Mouse (Mus musculus): Measurements from ENCODE around the gene Wdr18. TPM values are rescaled to one million over a fixed set of nuclear protein-coding genes. Genes with fewer than 3 reads are reported as not detected.

Wdr18 gene
- polyA plus RNA-seq, 1 experiment from 2014 or later: 115 TPM

DNA sequence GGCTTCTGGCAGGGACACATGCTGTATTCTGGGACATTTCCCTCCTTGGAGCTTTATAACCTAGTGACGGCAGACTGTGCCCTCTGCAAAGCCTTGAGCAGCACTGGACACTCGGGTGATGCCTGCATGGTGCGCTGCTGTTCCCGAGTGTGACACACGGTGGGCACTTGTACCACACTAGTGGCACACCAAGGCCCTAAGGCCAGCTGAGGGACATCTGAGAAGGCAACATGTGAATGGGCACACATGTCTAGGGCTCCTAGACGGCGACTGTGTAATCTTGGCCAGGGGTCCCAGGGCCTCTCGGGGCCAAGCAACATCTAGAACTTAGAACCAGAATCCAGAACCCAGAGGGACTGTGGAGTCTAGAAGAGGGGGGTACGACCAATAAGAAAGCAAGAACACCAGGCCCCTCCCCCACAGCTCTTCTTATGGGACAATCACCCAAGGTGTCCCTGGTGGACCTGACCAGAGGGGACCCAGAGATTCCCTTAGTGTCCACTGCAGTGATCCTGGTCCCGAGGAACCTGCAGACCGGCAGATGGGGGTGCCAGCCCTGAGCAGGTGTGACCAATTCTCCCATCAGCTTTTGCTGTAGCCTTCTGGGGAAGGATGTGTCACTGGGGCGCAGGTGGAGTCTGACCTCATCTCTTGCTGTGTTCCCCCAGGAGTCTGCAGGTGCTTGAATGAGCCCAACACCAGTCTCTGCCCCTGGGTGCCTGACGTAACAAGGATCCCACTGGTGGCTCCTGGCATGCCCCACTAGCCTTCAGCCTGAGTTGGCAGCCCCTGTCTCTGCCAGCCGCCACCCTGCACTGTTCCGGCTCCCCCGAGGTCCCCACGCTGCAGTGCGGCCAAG, 29.8 kb upstream of the Wdr18 start:
- ATAC-seq (replicated peaks; ENCODE audit: low FRiP score): no peak
- whole genome bisulfite sequencing: 81% methylated on average over 18 of the region's 18 CpGs
- H3K4me1 ChIP-seq: peaks cover 84% of the 10 kb centered on the region
- H3K9ac ChIP-seq: peak overlapping the region; percentile 8; the same call in 1 of the 2 replicates
- H3K27ac ChIP-seq: peak overlapping the region; percentile 62
- no peaks in the 10 kb centered on the region for H3K27me3 ChIP-seq
- peaks cover 41% of the 10 kb centered on the region for H3K36me3 ChIP-seq
- H3K4me2 ChIP-seq: peak overlapping the region; percentile 90; the same call in 1 of the 2 replicates
- no peaks in the 10 kb centered on the region for H3K9me3 ChIP-seq (replicated peaks)
- peak overlapping the region; percentile 100; the same call in 1 of the 2 replicates for H3K4me3 ChIP-seq (replicated peaks)

DNA sequence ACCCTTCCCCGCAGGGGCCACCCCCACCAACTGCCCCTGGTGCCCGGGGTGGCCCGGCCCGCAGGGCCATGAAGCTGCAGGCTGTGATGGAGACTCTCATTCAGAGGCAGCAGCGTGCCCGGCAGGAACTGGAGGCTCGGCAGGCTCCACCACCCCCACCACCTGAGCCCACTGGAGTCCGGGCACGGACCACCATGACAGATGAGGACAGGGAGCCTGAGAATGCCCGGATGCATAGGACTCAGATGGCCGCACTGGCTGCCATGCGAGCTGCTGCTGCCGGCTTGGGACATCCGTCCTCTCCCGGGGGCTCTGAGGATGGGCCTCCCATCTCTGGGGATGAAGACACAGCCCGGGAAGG, 29.1 kb upstream of the Wdr18 start:
- peaks cover 47% of the 10 kb centered on the region for H3K36me3 ChIP-seq
- 88% methylated on average over 16 of the region's 16 CpGs for WGBS
- 0 out of 2 replicates have a peak overlapping the region, but pooled peaks have one; percentile 18 for H3K27ac ChIP-seq
- no peak overlapping the region for H3K9ac ChIP-seq
- H3K4me2 ChIP-seq: no peak overlapping the region
- no peak for ATAC-seq (replicated peaks; ENCODE audit: low FRiP score)
- H3K27me3 ChIP-seq: no peaks in the 10 kb centered on the region
- H3K4me1 ChIP-seq: peaks cover 84% of the 10 kb centered on the region
- no peaks in the 10 kb centered on the region for H3K9me3 ChIP-seq (replicated peaks)
- no peak overlapping the region for H3K4me3 ChIP-seq (replicated peaks)

DNA sequence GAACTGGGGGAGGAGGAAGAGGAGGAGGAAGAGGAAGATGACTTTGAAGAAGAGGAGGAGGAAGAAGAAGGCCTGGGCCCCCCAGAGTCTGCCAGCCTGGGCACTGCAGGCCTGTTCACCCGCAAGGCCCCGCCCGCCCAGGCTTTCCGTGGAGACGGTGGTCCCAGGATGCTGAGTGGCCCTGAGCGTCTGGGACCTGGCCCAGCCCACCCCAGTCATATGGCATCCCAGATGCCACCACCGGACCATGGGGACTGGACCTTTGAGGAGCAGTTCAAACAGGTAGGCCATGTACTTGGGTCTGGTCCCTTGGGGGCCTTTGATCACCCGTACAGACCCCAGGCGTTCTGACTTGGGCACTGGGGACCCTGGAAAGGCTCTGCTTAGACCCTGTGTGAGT, 28.2 kb upstream of the Wdr18 start:
- no peak for ATAC-seq (replicated peaks; ENCODE audit: low FRiP score)
- Histone ChIP-seq H3K4me2 (no peak overlapping the region), H3K9me3 (replicated peaks) (no peaks in the 10 kb centered on the region), H3K9ac (no peak overlapping the region), H3K4me1 (peaks cover 85% of the 10 kb centered on the region), H3K27ac (no peak overlapping the region), H3K36me3 (peaks cover 54% of the 10 kb centered on the region), H3K4me3 (replicated peaks) (no peak overlapping the region), H3K27me3 (no peaks in the 10 kb centered on the region)
- 83% methylated on average over 9 of the region's 9 CpGs for WGBS

DNA sequence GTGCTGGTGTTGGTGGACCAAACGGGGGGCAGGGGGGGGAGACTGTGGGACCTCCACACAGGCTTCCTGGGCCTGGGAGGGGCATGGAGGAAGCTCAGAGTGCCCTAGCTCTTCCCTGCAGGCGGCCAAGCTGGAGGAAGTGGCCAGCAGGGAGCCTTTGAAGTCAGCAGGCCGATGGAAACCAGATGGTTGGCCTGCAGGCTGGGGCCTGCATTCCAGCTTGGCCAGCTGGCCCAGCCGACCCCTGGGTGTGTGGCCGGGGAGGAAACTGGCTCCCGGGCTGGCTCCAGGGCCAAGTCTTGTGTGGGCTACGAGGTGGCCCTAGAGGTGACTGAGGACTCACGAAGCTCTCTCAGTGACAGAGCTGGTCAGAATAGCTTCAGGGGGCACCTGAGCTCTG, 27.2 kb upstream of the Wdr18 start:
- ATAC-seq (replicated peaks; ENCODE audit: low FRiP score): peak; percentile 27; the same call in 1 of the 2 replicates
- Histone ChIP-seq H3K9ac (no peak overlapping the region), H3K36me3 (peaks cover 55% of the 10 kb centered on the region), H3K4me2 (peak overlapping the region; percentile 26), H3K9me3 (replicated peaks) (no peaks in the 10 kb centered on the region), H3K4me1 (peaks cover 94% of the 10 kb centered on the region), H3K27me3 (no peaks in the 10 kb centered on the region), H3K4me3 (replicated peaks) (peak overlapping the region; percentile 6; the same call in 1 of the 2 replicates), H3K27ac (peak overlapping the region; percentile 82)
- 14% methylated on average over 8 of the region's 8 CpGs for WGBS

DNA sequence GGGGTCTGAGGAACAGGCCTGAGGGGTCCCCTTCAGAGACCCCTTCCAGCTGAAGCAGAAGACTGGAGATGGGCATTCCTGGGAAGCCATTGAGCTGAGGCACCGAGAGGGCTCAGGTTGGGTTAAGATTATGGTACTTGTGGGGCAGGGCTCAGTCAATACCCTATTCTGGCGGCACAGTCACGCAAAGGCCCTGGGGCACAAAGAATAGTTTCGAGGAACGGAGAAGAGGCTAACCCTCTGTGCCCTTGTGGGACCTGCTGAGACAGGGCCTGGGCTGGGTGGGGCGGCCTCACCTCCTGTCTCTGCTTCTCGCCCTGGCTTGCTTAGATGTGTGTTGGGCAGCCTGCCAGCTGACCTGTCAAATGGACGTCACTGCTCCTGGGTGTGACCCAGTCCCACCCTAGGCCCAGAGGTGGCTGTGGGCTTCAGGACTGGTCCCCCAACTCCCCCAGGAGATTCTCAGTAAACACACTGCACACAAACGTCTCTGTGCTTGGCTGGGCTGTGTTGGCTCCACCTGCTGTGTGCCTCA, 26.7 kb upstream of the Wdr18 start:
- H3K9me3 ChIP-seq (replicated peaks): no peaks in the 10 kb centered on the region
- no peaks in the 10 kb centered on the region for H3K27me3 ChIP-seq
- H3K36me3 ChIP-seq: peaks cover 58% of the 10 kb centered on the region
- WGBS: 66% methylated on average over 9 of the region's 9 CpGs
- peaks cover 98% of the 10 kb centered on the region for H3K4me1 ChIP-seq
- peak overlapping the region; percentile 26; the same call in 1 of the 2 replicates for H3K4me2 ChIP-seq
- H3K27ac ChIP-seq: peak overlapping the region; percentile 82
- ATAC-seq (replicated peaks; ENCODE audit: low FRiP score): no peak
- H3K4me3 ChIP-seq (replicated peaks): peak overlapping the region; percentile 6; the same call in 1 of the 2 replicates
- H3K9ac ChIP-seq: no peak overlapping the region

DNA sequence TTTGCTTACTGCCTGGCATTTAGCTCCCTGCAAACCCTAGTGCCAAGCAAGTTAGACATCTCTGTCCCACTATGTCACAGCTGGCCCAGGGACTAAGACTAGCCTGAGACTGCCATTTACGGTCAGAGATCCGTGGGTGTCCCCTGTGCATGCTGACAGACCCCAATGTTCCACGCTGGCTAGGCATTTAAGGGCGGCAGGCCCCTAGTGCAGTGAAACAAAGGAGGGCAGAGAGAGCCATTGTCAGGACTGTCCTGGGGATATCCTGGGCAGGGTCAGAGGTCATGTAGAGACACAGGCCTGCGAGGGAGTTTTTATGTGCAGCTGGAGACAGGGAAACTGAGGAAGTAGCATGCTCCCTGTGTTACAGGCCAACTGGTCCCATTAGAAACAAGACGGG, 26.1 kb upstream of the Wdr18 start:
- peak overlapping the region; percentile 82 for H3K27ac ChIP-seq
- no peak overlapping the region for H3K4me2 ChIP-seq
- no peaks in the 10 kb centered on the region for H3K9me3 ChIP-seq (replicated peaks)
- no peak for ATAC-seq (replicated peaks; ENCODE audit: low FRiP score)
- no peak overlapping the region for H3K9ac ChIP-seq
- no peak overlapping the region for H3K4me3 ChIP-seq (replicated peaks)
- WGBS: 65% methylated on average over 6 of the region's 6 CpGs
- H3K27me3 ChIP-seq: no peaks in the 10 kb centered on the region
- peaks cover 58% of the 10 kb centered on the region for H3K36me3 ChIP-seq
- peaks cover 100% of the 10 kb centered on the region for H3K4me1 ChIP-seq

DNA sequence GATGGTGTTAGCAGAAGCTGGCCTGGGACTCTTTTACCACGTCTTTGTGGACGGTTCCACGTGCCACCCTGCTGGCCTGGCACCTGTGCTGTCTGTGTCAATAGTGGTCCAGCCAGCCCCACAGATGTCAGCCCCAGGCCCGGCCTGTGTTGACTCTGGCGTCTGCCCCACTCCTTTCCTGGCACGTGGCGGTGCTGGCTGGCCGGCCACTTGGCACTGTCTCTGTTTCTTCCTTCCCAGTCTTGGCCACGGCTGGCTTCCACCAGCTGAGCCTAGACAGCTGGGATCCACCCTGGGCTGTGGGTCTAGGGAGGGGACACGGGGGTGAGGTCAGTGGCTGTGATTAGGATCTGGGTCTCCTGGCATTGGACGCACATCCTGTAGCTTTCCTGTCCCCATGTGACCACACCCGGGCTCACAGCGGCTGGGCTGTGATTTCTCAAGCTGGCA, 25.7 kb upstream of the Wdr18 start:
- WGBS: 58% methylated on average over 13 of the region's 13 CpGs
- Histone ChIP-seq H3K36me3 (peaks cover 58% of the 10 kb centered on the region), H3K9me3 (replicated peaks) (no peaks in the 10 kb centered on the region), H3K4me3 (replicated peaks) (no peak overlapping the region), H3K9ac (no peak overlapping the region), H3K27ac (peak overlapping the region; percentile 82), H3K4me1 (peaks cover 100% of the 10 kb centered on the region), H3K27me3 (no peaks in the 10 kb centered on the region), H3K4me2 (0 out of 2 replicates have a peak overlapping the region, but pooled peaks have one; percentile 24)
- ATAC-seq (replicated peaks; ENCODE audit: low FRiP score): peak; percentile 19; the same call in 1 of the 2 replicates

DNA sequence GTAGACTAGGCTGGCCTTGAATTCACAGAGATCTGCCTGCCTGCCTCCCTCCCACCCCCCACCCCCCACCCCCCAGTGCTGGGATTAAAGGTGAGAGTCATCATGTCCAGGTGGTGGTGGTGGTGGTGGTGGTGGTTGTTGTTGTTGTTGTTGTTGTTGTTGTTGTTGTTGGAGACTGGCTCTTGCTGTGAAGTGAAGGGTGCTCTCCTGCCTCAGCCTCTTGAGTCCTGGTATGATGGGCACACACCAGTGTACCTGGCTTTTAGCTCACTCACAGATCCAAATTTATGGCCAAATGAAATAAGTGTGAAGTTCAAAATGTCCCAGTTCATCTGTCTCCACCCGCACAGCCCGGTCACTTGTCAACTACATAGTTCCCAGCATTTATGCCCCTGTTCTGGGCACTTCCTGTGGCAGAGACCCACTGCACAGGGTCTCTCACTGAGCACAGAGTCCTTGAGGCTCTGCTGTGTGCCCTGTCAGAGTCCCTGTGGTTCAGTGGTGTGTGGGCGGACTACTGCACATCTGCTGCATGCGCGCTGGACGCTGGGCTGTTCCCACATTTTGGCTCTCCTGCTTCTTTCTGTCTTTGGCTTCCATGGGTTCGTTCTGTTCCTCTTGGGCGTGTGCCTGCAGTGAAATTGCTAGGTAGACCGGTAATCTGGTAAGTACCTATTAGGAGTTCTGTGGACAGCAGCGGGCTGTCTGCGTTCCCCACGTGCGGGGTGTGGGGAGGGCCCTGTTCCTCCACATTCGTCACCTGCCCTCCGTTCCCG, 25.0 kb upstream of the Wdr18 start:
- no peaks in the 10 kb centered on the region for H3K9me3 ChIP-seq (replicated peaks)
- peaks cover 58% of the 10 kb centered on the region for H3K36me3 ChIP-seq
- peaks cover 100% of the 10 kb centered on the region for H3K4me1 ChIP-seq
- 0 out of 2 replicates have a peak overlapping the region, but pooled peaks have one; percentile 24 for H3K4me2 ChIP-seq
- no peaks in the 10 kb centered on the region for H3K27me3 ChIP-seq
- 82% methylated on average over 16 of the region's 16 CpGs for WGBS
- no peak overlapping the region for H3K4me3 ChIP-seq (replicated peaks)
- 0 out of 2 replicates have a peak overlapping the region, but pooled peaks have one; percentile 82 for H3K27ac ChIP-seq
- H3K9ac ChIP-seq: no peak overlapping the region
- no peak for ATAC-seq (replicated peaks; ENCODE audit: low FRiP score)

DNA sequence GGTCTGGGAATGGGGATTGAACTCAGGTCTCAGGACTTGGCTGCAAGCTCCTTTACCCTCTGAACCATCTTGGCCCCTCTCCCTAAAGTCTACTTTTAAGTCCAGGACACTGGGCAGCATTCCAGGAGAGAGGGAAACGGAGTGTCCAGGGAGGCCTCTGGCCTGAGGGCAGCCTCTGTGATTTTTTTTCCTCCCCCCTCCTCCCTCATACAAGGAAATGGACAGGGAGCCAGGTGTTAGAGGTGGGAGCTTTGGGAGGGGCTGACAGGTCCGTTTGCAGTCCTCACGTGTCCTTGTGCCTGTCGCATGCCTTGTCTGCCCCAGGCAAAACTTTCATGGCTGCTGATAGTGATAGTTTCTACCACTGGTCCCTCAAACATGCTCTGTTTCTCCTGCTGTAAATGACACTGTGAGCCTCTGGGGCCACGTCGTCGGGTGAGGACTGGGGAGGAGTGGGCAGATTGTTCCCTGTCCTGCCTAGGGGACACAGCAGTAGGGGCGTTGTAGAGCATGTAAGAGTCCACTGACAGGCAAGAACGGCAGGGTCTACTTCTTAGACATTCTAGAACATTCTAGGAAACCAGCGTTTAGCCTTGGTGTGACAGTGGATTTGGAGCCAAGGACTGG, 23.6 kb upstream of the Wdr18 start:
- H3K9me3 ChIP-seq (replicated peaks): no peaks in the 10 kb centered on the region
- no peak overlapping the region for H3K4me3 ChIP-seq (replicated peaks)
- 0 out of 2 replicates have a peak overlapping the region, but pooled peaks have one; percentile 13 for H3K4me2 ChIP-seq
- no peaks in the 10 kb centered on the region for H3K27me3 ChIP-seq
- H3K27ac ChIP-seq: peak overlapping the region; percentile 91
- H3K9ac ChIP-seq: 0 out of 2 replicates have a peak overlapping the region, but pooled peaks have one; percentile 0
- 53% methylated on average over 10 of the region's 10 CpGs for WGBS
- no peak for ATAC-seq (replicated peaks; ENCODE audit: low FRiP score)
- H3K4me1 ChIP-seq: peaks cover 95% of the 10 kb centered on the region
- H3K36me3 ChIP-seq: peaks cover 58% of the 10 kb centered on the region

DNA sequence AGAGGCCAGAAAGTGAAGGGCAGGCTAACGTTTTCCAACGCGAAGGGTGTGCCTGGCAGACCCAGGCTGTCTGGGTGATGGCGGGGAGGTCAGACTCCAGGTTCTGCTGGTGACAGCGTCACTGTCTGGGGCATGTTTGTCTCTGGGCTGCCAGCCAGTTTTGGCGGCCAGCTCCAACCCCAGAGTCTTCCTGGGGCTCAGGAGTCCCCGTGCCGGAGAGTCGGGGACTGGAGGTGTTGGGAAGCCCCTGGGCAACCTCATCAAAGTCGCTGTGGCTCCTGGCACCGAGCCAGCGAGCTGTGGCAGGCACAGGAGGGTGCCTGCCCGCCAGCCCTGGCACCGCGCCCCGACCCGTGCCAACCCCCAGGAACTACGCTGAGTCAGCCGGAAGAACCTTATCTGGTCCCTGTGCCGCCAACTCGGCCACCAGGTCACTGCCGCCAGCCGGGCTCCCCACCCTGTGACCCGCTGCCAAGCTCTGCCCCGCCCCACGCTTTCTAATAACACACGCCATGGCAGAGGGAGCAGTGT, 23.0 kb upstream of the Wdr18 start:
- H3K9me3 ChIP-seq (replicated peaks): no peaks in the 10 kb centered on the region
- 63% methylated on average over 27 of the region's 27 CpGs for WGBS
- peaks cover 58% of the 10 kb centered on the region for H3K36me3 ChIP-seq
- H3K4me1 ChIP-seq: peaks cover 89% of the 10 kb centered on the region
- H3K4me2 ChIP-seq: peak overlapping the region; percentile 13; the same call in 1 of the 2 replicates
- no peak for ATAC-seq (replicated peaks; ENCODE audit: low FRiP score)
- 0 out of 2 replicates have a peak overlapping the region, but pooled peaks have one; percentile 0 for H3K9ac ChIP-seq
- no peak overlapping the region for H3K4me3 ChIP-seq (replicated peaks)
- H3K27ac ChIP-seq: peak overlapping the region; percentile 91
- H3K27me3 ChIP-seq: no peaks in the 10 kb centered on the region

Measured in kidney, embryonic 15.5 days (tissue).